Mouse (Mus musculus) thymus, postnatal 36 days (tissue): ENCODE data around the gene Mapk10.

ENCODE experiments used
- DNase-seq, 2 experiments: peaks; one replicate each; pipeline ENCODE4 v3.0.0; 2022; ENCODE audit warnings: mixed read lengths in 2 of 2

Gene Mapk10

DNA sequence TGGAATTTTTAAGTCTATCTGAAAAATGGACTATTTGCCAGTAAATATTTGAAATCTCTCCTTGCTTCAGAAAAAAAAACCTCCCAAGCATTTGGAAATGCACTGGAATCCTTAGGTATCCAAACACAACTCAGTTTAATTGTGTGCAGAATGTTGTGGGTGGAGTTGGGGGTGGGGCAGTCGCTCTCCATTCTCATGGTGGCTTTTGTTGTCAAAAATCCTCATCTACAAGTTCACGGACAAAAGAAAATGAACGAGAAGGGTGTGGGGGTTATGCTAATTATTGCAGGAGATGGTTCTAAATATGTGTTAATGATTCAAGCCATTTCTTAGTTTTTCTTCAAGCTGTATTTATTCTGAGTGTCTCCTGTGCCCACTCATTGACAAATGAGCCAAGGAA lies 49.6 kb downstream of the Mapk10 start:
- DNase-seq, result no peak

DNA sequence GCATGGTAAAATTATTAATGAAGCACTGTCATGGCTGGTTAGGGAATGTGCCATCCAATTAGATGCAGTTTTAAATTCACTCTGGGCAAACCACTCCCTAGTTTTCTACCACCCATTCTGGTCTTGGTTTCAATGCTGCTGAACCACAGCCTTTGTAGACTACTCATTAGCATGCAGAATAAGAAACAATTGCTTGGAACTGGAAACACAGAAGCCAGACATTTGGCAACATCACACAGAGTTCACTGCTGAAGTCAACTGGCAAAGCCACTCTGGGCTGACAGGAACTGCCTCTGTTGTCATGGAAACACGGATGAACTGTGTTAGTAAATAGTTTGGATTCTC lies 50.0 kb downstream of the Mapk10 start:
- no peak for DNase-seq

DNA sequence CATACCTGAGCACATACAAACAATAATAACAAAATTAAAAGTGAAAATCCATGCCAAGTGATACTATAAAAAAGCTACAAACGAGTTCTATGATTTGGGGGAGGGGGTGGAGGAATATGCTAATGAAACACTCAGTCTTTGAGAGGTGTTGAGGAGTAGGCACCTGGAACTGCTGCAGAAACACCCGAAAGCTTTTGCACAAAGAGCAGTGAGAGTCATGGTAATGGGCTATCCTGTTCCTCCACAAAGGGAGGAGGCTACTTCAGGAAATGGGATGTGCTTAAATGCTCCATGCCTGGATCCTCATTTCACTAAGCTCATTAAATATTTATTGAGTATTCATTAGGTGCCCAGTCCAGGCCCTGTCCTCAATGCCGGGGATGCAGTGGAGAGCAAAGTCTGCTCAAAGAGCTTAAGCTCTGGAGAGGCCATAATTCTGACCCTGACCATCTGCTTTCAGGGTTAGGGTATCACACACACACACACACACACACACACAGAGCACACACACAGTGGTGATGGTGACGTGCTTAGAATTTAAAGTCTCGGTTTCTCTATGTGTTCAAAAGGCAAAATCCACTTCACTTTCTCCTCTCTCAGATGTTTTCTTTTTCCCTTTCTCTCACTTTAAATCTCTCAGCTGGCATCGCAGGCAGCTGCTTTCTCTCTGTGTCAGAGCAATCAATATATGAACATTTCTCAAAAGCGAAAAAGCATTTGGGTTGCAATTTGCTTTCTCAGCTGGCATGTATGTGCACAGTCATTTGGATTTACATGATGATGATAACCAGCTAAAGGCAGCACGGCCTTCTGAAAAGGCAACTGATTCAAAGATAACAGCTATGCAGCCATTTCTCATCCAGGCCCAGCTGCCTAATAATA lies 50.6 kb downstream of the Mapk10 start:
- no peak for DNase-seq

DNA sequence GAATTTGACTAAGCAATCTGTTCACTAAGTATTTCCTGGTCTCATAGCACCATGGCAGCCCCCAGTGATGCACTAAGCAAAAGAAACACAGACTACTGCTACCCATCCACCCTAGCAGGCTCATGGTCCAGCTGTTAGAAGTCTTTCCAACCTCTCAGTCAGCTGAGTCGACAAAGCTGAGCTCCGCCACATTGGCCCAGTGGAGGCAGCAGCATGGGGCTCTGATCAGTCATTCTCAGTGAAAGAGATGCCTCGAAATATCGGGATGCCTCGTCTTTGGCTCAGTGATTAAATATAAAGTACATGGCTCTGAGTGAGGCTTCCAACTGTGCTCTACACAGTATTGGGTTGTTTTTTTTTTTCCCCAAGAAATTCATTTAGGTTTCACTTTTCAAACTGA lies 70.2 kb downstream of the Mapk10 start:
- DNase-seq, result no peak

DNA sequence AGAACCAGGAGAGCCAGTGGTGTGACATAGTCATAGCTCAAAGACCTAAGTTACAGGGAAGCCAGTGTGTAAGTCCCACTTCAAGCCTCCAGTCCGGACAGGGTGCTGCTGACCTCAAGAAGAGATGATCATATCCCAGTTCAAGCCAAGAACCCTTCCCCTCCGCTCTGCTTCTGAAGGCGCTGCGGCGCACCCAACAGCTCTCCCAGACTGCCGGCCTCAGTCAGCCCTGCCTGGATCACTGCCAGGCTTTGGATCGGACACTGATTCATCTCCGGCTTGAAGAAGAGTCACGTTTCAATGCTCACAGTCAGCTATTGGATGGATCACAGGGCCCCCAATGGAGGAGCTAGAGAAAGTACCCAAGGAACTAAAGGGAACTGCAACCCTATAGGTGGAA lies 76.3 kb downstream of the Mapk10 start:
- no peak for DNase-seq

DNA sequence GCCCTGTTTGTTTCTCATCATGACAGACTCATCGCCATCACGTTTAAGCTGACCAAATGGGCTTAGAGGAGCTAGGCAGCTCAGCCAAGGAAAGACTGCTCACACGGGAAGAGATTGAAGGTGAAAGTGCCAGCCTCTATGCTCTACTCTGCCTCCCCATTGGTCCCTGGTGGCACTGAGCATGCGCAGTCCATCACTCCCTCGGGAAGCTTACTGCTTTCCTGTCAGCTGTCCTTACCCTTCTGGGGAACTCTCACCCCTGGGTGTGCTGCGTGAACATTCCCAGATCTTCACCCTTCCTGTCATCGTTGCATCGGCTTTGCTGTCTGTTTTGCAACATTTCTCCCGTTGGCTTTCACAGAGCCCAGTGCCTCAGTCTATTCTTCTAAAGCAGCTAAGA lies 77.5 kb downstream of the Mapk10 start:
- no peak for DNase-seq

DNA sequence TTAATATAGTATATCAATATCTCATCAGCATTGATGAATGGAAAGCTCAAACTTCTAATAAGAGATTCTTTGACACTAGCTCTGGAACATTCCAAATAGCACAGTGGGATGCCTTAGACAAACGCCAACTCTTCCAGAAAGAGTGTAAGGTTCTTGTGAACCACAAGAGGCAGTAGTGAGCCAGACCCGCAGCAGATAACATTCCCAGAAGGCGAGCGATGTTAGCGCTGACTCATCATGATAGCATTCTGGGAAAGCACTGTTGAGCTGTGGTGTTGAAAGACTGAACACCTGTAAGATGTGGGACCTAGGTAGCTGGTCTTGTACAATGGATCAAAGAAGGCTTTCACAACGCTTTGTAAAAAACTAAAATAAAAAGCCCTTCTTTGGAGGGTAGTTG lies 78.3 kb downstream of the Mapk10 start:
- DNase-seq, result no peak

DNA sequence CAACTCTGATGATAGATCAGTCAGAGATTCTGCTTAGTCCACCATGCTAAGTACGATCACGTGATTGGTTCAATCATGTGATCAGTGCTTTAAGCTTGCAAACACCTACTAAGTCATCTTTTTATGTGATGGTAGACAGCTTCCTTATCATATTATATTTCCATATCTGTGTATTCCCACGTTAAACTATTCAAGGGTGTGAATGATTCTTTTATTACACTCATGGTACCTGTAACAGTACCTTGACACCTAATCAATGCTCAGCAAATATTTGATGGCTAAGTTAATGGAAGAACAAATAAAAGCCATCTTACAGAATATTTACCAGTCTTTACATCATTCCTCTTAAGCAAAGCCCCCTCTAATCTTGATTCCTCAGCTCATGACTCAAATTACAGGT lies 91.5 kb downstream of the Mapk10 start:
- no peak for DNase-seq

DNA sequence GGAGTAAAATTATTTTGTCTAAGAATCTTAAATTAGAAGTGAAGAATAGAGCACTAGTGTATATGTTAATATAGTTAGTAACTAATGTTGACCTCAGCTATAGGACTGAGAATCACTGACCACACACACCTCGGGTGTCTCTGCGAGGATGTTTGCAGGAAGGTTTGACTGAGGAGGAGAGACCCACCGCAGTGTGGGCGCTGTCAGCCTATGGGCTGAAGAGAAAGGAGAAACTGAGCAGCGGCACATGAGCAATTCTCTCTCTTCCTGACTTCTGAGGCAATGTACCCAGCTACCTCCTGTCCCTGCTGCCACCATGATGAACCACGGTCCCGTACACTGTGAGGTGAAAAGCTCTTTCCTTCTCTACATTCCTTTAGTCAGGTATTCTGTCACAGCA lies 95.6 kb downstream of the Mapk10 start:
- DNase-seq, result no peak

DNA sequence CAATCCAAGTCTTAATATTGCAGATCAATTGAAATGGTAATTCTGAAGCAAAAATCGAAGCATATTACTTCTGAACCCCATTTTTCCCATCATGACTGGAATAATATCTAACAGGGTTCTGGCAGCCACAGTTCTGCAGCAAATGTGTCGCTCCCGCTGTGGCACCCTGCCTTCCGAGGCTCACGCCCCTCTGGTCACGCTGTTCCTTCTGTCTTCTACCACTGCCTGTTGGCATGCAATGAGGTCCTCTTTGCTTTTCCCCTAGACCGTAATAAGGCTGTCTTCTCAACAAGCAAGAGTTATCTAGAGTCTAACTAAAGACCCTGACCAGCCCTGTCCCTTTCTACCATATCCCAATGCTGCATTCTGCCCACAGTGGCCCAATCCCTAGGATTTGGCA lies 98.7 kb downstream of the Mapk10 start:
- DNase-seq, result no peak

DNA sequence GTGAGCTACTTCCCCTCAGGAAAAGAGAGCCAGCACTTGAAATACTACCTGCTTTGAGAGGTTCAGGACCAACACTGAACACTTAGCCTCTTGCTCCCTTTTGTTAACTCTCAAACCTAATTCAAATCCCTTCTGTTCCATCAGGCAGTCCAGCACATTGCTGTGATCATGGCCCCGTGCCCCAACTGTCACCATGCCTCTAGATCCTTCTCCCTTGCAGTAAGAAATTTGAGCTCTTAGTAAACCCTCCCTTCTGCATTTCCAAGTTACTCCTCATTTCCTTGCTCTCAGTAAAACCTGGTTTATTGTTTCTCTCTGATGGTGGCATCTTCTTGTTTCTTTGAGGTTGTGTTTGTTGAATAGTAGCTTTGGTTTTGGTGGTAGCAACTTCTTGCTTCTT lies 101.7 kb downstream of the Mapk10 start:
- no peak for DNase-seq

DNA sequence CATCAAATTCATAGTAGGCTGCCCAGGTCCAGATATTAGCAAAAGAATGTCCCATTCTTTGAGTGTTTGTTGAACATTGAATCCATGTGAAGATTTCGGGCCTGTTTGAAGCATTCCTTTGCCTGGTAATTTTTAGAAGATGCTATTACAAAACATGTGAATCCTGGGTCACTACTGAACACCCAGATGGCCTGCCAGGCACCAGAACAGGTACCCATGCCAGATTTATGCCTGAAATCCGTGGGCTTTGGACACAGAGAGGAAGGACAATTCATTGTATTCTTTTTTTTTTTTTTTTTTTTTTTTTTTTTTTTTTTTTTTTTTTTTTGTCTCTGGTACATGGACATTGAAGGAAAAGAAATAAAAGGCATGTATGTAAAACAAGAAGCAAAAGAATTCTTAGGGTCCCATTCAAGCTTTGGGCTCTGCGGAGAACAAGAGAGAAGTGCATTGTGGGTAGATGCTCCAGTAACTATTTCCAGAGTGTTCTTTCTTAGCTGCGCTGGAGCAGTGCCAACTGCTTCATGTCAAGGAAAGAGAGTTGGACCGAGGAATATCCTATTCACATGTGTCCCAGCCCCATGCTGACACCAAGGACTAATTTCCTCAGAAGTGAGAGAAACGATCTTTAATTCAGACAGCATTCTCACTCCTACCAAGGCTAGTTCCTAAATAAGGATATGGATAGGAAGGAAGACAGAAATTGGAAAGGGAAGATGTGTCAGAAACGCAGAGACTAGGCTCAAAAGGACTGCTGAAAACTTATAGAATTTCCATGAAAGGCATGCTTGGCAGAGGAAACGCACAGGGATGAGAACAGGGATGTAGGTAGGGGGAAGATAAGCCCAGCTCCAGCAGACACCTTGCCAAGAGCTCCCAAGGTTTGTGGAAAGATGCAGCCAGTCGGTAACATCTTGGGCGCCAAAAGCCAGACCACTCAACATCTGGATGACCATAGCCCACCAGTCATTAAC lies 105.4 kb downstream of the Mapk10 start:
- DNase-seq, result no peak

DNA sequence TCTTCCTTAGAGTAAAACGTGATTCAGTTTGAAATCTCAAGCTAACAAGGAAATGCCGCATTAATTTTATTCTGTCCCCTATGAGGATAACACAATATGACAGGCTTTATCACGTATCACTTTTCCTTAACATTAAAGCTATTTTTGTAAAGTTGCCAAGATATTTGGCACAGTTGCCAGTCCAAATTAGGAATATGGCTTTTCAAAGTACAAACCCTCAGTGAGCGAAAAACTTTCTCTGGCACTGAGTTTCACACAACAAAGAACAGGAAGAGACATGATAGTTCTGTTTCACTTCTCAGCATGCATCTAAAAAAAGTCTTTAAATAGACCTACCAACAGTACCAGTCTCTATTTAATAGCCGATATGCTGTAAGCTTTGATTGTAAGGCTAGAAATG lies 107.1 kb downstream of the Mapk10 start:
- no peak for DNase-seq

DNA sequence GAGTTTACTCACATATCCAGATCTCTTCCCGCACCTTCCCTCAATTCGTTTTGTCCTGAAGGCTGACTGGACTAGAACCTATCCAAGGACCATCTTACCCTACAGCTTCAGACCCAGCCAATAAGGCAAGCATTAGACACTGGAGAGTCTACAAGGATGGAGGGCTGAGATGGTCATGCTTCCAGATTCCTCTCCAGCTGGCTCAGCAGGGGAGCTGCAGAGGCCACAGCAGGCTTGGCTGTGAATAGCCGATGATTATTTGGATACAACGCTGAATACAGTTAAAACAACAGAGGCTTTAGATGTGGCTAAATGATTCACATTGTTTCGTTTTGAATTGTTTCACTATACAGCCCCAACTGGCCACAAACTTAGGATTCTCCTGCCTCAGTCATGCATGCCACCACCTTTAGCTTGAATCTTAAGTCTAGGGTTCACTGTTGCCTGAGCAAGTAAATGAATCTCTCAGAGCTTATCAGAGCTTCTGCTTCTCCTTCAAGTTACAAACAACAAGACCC lies 108.2 kb downstream of the Mapk10 start:
- DNase-seq, result no peak

DNA sequence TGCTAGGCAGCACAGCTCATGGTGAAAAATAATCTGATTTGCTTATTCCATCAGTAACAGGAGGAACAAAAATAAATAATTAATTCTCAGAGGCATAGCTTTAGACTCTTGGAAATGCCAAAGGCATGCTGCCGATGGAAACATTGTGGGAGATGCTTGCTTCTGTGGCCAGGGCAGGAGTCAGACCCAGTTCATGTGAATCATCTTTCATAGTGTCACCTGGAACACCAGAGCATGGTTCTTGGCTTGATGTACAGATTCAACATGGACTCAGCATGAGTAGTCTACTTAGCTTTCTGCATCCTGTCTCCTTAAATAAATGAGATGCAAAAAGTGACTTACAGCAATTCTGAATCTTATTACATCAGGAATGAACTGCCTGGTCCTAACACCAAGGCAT lies 109.0 kb downstream of the Mapk10 start:
- DNase-seq, result no peak

DNA sequence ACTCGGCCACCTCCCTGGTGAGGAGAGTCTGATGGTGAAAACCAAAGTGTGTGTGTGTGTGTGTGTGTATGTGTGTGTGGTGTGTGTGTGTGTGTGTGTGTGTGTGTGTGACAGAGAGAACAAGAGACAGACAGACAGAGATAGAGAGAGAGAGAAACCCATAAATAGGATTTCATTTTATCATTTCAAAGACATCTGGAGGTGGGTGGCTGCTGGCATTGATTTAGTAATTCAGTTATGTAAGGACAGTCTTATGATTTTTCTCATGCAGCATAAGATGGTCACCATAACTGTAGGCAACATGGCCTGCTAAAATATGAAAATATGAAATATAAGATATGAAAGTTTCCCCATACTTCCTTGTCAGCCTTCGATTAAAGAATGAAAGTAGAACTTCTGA lies 117.0 kb downstream of the Mapk10 start:
- no peak for DNase-seq

DNA sequence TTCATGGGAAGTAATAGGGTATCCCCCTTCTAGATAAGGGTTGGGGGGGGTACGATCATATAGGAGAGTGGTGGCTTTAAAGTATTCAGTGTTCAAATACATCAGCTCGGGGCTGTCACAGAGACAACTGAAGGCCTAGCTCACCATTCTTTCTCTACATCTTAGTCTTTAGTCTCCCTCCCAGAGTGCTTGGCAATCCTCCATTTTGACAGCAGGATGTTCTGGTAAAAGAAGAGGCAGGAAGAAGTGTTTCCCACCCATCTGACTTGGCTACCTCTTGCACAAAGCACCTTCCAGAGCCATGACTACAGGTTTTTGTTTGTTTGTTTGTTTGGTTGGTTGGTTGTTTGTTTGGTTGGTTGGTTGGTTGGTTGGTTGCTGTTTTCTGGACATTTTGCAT lies 125.3 kb downstream of the Mapk10 start:
- DNase-seq, result no peak

DNA sequence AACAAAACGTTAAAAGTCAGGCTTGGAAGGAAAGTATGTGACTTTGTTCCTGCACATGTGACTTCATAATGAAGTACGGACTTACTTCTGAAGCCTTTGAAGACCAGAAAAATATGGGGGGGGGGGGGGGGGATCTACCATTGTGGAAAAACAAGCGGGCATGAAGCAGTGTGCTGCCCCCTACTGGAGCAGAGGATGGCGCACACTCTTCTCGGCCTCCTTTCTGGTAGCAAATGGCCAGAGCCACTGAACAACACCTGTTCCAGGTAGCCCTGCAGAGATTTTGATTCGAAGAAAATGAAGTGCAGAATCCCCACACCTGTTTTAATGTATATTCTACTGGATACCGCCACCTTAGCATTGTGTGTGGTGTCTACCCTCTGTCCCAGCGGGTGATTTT lies 135.7 kb downstream of the Mapk10 start:
- no peak for DNase-seq

DNA sequence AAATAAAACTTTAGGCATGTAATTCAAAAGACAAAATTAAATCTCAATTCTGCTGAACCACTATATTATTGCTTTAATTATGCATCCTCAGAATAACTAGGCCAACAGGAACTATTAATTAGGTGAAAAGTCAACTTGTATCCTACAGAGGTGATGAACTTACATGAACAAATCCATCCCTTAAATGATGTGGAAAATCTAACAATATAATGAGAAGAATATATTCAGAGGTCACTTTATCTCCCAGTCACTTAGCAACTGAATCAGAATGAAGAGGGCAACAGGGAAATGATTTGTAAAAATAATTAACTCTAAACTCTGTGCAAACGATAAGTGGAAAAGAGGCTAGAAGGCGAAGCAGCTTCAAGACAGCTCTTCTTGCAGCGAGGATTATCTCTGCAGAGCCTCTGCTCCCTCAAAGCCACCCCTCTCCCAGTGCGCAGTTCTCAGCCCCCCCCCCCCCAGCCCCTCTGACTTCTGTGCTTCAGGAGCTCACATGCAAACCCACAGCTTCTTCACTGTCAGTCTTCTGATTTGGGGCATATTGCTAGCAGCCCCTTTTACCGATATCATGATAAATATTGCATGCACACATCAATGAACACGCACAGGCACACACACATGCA lies 138.8 kb downstream of the Mapk10 start:
- DNase-seq, result no peak

DNA sequence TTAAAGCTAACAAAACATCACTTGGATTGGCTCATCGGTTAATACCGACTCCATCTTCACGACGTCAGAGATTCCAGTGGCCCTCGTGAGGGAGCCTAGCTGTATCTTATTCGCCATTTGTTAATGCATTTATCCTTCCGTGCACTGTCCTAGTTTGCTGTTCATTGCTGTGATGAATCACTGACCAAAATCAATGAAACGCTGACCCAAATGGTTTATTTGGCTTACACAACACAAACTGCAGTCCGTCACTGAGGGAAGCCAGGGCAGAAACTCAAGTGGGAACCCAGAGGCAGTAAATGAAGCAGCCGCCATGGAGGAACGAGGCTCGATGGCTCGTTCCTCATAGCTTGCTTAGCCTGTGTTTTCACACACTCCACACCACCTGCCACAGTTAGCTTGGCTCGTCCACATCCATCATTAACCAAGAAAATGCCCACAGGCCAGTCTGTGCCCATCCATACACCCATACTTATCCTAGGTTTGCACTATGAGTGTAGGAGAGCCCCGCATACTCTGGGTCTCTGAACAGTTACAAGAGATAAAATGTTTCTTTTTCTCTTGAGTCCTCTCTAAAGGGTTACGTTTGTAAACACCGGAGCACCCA lies 140.0 kb downstream of the Mapk10 start:
- no peak for DNase-seq

DNA sequence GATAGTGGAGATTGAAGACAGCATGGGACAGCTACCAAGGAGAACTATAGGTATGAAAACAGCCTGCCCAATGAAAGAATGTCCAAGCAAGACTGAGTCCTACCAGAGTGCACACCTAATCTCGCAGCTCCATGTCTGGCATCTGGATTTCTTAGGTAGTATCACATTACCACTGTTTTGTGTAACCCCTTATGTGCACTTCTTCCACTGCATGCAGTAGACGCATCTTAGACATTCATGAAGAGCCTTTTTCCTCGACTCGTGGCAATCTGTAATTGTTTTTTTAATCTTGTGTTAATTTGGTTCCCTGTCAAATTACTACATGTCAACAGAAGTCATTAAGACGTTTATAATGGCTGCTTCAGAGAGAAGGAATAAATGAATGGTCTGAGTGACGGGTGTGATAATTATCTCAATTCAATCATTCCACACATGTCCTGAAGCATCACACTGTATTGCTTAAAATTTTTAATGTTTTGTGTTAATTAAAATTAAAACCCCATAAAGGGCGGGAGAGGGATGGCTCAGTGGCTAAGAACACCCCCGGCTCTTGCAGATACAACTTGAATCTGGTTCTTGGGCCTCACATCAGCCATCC lies 160.7 kb downstream of the Mapk10 start:
- DNase-seq, result no peak

DNA sequence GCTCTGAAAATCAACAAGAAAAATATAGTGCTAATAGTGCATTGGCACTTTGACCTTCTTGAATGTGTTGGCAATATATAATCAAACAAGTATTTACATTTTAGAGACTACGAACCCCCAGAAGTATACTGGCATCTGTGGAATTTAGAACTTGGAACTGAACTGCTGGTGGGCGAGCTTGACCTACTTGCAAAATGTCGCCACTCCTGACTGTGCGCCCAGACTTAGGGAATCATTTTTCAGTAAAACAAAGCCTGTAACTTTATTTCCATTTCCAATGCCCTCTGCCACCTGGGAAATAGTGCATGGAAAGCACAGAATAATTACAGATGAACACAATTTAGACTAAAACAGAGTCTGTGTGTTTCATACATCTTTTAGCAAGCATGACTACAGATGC lies 163.1 kb downstream of the Mapk10 start:
- no peak for DNase-seq

DNA sequence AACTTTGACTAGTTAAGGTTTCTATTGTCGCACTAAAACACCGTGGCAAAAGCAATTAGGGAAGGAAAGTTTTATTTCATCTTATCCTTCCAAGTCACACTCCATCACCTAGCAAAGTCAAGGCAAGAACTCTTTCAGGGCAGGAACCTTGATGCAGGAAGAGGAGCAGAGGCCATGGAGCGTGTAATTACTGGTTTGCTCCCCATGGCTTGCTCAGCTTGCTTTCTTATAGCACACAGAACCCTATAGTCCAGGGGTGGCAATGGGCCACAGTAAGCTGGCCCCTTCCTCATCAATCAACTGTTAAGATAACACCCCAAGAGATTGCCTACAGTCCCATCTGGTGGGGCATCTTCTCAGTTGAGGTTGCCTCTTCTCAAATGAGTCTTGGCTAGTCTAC lies 173.4 kb downstream of the Mapk10 start:
- DNase-seq, result no peak
